Mouse (Mus musculus): ENCODE results near the gene Akt2. TPM values are rescaled to one million over a fixed set of nuclear protein-coding genes. Genes with fewer than 3 reads are reported as not detected.
"Not testable (repeated sequence)": the region's sequence is repeated elsewhere in the genome, so short reads cannot be mapped to it uniquely, and the experiment has no call there.

The Akt2 gene
- polyA plus RNA-seq, 1 experiment from 2014 or later: 106 TPM

DNA sequence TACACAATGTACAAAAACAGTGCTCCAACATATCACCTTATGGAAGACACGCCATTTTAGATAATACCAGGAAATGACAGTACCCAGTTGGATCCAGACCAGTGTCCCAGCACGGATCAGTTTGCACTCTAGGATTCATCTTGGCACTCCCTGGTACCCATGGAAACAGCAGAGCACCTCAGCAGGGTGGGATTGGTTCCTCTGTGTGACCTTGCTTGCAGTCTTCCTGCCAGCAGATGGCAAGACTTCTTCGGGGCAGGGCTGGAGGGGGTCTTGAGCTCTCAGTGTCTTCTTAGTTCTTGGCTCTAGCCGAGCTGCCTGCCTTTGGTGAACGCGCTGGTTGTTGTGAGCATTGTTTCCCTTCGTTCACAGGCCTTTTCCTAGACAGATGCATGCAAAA lies 36.4 kb downstream of the Akt2 start:
- H3K36me3 ChIP-seq: peaks cover 93% of the 10 kb centered on the region
- 92% methylated on average over 7 of the region's 7 CpGs for WGBS

GRCm38 (mm10) chr7:27628190-27628589 lies 36.8 kb downstream of the Akt2 start:
- H3K4me1 ChIP-seq: no peaks in the 10 kb centered on the region
- H3K4me3 ChIP-seq: no peak overlapping the region
- no peaks in the 10 kb centered on the region for H3K9me3 ChIP-seq
- no peak for ATAC-seq (ENCODE audit: insufficient number of reproducible peaks, insufficient read depth, low FRiP score, low TSS enrichment, low read depth)
- WGBS: 95% methylated on average over 6 of the region's 6 CpGs
- H3K27me3 ChIP-seq: no peaks in the 10 kb centered on the region
- no peak overlapping the region for H3K4me2 ChIP-seq
- no peak overlapping the region for H3K27ac ChIP-seq
- H3K9ac ChIP-seq: no peak overlapping the region
- peaks cover 93% of the 10 kb centered on the region for H3K36me3 ChIP-seq

More for the DNA sequence above, 36.4 kb downstream of the Akt2 start:
- Histone ChIP-seq H3K27me3 (no peaks in the 10 kb centered on the region), H3K4me2 (no peak overlapping the region), H3K4me1 (no peaks in the 10 kb centered on the region), H3K9ac (no peak overlapping the region), H3K27ac (no peak overlapping the region), H3K9me3 (no peaks in the 10 kb centered on the region), H3K4me3 (no peak overlapping the region)
- no peak for ATAC-seq (ENCODE audit: insufficient number of reproducible peaks, insufficient read depth, low FRiP score, low TSS enrichment, low read depth)

- H3K4me3 ChIP-seq; H3K9me3 ChIP-seq; H3K9ac ChIP-seq; ATAC-seq (ENCODE audit: insufficient number of reproducible peaks, insufficient read depth, low FRiP score, low TSS enrichment, low read depth); H3K4me2 ChIP-seq; H3K27me3 ChIP-seq; H3K4me1 ChIP-seq; H3K27ac ChIP-seq: not testable (repeated sequence)
- H3K36me3 ChIP-seq: peaks cover 93% of the 10 kb centered on the region
- WGBS: 93% methylated on average over 7 of the region's 7 CpGs
These were observed 37.5 kb downstream of the Akt2 start for GRCm38 (mm10) chr7:27628816-27629215.

DNA sequence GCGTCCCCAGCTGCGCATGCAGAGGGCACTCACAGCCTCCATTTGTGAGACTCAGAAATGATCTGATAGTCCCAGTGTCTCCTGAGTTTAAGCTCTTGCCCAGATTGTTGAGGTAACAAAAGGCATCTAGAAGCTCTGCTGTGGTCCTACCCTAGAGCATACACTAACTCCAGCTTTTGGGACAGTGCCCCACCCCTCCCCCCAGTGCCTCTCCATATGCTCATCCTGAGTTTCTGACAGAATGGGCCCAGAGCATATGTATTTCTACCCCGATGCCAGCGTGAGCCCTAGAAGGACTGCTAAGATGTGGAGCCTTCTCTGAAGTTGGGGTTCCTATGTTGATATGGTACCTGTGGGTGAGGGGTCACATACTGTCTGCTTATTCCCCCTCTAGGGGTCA lies 40.1 kb downstream of the Akt2 start:
- no peak overlapping the region for H3K27ac ChIP-seq
- peaks cover 93% of the 10 kb centered on the region for H3K36me3 ChIP-seq
- H3K4me1 ChIP-seq: no peaks in the 10 kb centered on the region
- no peaks in the 10 kb centered on the region for H3K9me3 ChIP-seq
- WGBS: 97% methylated on average over 4 of the region's 4 CpGs
- H3K4me2 ChIP-seq: no peak overlapping the region
- H3K4me3 ChIP-seq: no peak overlapping the region
- no peak for ATAC-seq (ENCODE audit: insufficient number of reproducible peaks, insufficient read depth, low FRiP score, low TSS enrichment, low read depth)
- H3K9ac ChIP-seq: no peak overlapping the region
- no peaks in the 10 kb centered on the region for H3K27me3 ChIP-seq

DNA sequence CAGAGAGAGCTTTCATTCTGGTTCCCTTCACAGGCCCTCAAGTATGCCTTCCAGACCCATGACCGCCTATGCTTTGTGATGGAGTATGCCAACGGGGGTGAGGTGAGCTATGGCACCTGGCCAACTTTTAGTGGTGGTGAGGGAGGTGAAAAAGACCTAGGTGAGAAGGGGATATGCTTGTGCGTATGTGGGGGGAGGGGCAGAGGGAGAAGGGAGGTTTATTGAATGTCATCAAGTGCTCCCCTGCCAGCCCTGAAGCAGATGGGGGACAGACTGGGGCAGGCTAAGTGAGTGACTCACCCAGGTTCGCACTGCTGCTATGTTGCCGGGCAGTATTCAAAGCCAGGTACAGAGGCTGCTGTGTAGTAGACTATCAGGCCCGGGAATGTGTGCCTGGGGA lies 41.8 kb downstream of the Akt2 start:
- no peak overlapping the region for H3K4me3 ChIP-seq
- no peaks in the 10 kb centered on the region for H3K27me3 ChIP-seq
- no peak overlapping the region for H3K27ac ChIP-seq
- 93% methylated on average over 6 of the region's 6 CpGs for WGBS
- ATAC-seq (ENCODE audit: insufficient number of reproducible peaks, insufficient read depth, low FRiP score, low TSS enrichment, low read depth): no peak
- no peak overlapping the region for H3K9ac ChIP-seq
- H3K4me2 ChIP-seq: no peak overlapping the region
- H3K36me3 ChIP-seq: peaks cover 91% of the 10 kb centered on the region
- H3K9me3 ChIP-seq: no peaks in the 10 kb centered on the region
- no peaks in the 10 kb centered on the region for H3K4me1 ChIP-seq

DNA sequence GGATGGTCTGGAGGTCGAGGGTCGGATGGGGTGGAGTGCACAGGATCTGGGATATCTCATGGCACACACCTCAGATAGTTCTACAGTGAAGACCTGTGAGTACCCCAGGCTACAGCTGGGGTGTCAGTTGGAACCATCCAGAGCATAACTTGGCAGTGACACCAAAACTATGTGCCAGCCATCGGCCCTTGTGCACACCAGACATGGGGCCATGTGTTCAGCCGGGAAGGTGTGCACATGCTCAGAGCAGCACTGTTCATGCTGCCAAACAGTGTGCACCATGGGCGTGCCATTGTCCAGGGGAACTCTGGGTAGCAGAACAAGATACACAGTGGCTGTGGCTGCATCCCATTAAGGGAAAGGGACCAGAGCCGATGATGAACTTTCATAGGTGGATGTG lies 43.3 kb downstream of the Akt2 start:
- Histone ChIP-seq H3K9ac (no peak overlapping the region), H3K27ac (no peak overlapping the region), H3K27me3 (no peaks in the 10 kb centered on the region), H3K4me2 (no peak overlapping the region), H3K36me3 (peaks cover 80% of the 10 kb centered on the region), H3K4me3 (no peak overlapping the region), H3K4me1 (no peaks in the 10 kb centered on the region), H3K9me3 (no peaks in the 10 kb centered on the region)
- WGBS: 96% methylated on average over 6 of the region's 6 CpGs
- ATAC-seq (ENCODE audit: insufficient number of reproducible peaks, insufficient read depth, low FRiP score, low TSS enrichment, low read depth): no peak

DNA sequence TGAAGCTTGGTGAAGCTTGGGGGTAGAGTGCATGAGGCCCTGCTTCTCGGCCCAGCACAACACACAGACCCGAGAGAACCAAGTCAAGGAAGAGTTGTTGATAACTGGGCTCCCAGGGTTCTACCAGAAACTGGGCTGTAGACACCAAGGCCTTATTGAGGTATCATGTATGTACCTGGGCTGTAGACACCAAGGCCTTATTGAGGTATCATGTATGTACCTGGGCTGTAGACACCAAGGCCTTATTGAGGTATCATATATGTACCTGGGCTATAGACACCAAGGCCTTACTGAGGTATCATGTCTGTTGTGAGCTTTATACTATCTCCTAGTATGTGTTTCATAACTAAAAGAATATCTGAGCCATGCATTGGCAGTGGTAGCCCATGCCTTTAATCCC lies 43.7 kb downstream of the Akt2 start:
- ATAC-seq (ENCODE audit: insufficient number of reproducible peaks, insufficient read depth, low FRiP score, low TSS enrichment, low read depth): 0 out of 2 replicates have a peak, but pooled peaks have one; percentile 62
- H3K27ac ChIP-seq, H3K9me3 ChIP-seq, H3K4me1 ChIP-seq, H3K9ac ChIP-seq, H3K4me3 ChIP-seq, H3K27me3 ChIP-seq, H3K4me2 ChIP-seq: not testable (repeated sequence)
- WGBS: 97% methylated on average over 2 of the region's 2 CpGs
- H3K36me3 ChIP-seq: peaks cover 79% of the 10 kb centered on the region

DNA sequence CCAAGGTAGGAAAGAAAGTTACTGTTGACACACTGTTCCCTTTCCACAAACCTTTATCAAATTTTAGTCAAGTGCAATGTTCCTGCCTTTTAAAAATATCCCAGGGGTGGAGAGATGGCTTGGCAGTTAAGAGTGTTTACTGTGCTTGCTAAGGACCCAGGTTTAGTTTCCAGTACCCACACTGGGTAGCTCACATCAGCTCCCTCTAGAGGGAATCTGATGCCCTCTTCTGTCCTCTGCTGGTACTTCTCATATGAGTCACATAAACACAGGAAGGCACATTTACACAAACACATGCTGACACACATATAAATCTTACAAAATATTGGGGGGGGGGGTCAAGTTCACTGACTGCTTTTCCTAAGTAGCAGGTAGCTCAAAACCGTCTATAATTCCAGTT lies 53.1 kb downstream of the Akt2 start:
- no peak for ATAC-seq (ENCODE audit: insufficient number of reproducible peaks, insufficient read depth, low FRiP score, low TSS enrichment, low read depth)
- H3K9ac ChIP-seq: no peak overlapping the region
- peaks cover 9% of the 10 kb centered on the region; the same call in 1 of the 2 replicates for H3K36me3 ChIP-seq
- no peak overlapping the region for H3K4me2 ChIP-seq
- 61% methylated on average over 1 of the region's 1 CpGs for WGBS
- H3K27ac ChIP-seq: no peak overlapping the region
- H3K4me1 ChIP-seq: no peaks in the 10 kb centered on the region
- no peak overlapping the region for H3K4me3 ChIP-seq
- no peaks in the 10 kb centered on the region for H3K27me3 ChIP-seq
- no peaks in the 10 kb centered on the region for H3K9me3 ChIP-seq

GRCm38 (mm10) chr7:27646516-27646915 lies 55.2 kb downstream of the Akt2 start:
- H3K27me3 ChIP-seq: no peaks in the 10 kb centered on the region
- no peak overlapping the region for H3K9ac ChIP-seq
- no peak overlapping the region for H3K27ac ChIP-seq
- H3K4me1 ChIP-seq: no peaks in the 10 kb centered on the region
- ATAC-seq (ENCODE audit: insufficient number of reproducible peaks, insufficient read depth, low FRiP score, low TSS enrichment, low read depth): no peak
- no peak overlapping the region for H3K4me2 ChIP-seq
- WGBS: 79% methylated on average over 7 of the region's 7 CpGs
- no peaks in the 10 kb centered on the region for H3K9me3 ChIP-seq
- H3K4me3 ChIP-seq: no peak overlapping the region
- H3K36me3 ChIP-seq: no peaks in the 10 kb centered on the region

DNA sequence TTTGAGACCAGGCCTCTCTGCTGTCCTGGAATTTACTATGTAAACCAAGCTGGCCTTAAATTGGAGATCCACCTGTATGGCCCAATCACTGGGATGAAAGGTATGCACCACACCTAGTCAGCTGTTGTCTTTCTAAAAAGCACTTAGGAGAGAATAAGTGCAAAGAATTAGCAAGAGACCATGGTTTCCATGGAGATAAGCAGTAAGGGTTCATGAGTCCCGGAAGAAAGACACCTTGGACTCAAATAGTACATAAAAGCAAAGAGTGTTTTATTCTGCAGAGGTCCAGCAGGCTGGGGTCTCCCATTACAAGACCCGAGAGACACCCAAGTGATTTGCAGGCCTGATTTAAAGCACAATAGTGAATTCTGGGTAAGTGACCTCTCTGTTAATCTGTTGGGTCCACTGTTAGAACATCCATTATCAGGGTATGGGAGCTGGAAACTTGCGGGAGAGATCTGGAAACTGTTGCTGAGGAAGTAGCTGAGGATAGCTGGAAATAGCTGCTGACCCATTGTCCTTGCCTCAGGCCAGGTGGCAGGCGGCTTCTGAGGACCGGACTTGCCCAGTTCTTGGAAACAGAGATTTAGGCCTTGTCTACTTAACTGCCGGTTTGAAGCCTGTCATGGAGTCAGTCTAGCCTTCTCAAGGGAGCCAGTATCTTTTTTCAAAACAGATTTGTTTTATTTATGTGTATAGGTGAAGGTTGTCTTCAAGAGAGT lies 56.1 kb downstream of the Akt2 start:
- Histone ChIP-seq H3K36me3 (no peaks in the 10 kb centered on the region), H3K4me3 (no peak overlapping the region), H3K27ac (no peak overlapping the region), H3K4me2 (no peak overlapping the region), H3K4me1 (no peaks in the 10 kb centered on the region), H3K9ac (no peak overlapping the region), H3K27me3 (peaks cover 4% of the 10 kb centered on the region), H3K9me3 (no peaks in the 10 kb centered on the region)
- 79% methylated on average over 6 of the region's 6 CpGs for WGBS
- no peak for ATAC-seq (ENCODE audit: insufficient number of reproducible peaks, insufficient read depth, low FRiP score, low TSS enrichment, low read depth)

- Histone ChIP-seq H3K36me3 (no peaks in the 10 kb centered on the region), H3K27me3 (peaks cover 27% of the 10 kb centered on the region), H3K4me3 (no peak overlapping the region), H3K4me1 (peaks cover 5% of the 10 kb centered on the region), H3K9me3 (no peaks in the 10 kb centered on the region), H3K4me2 (no peak overlapping the region), H3K9ac (no peak overlapping the region), H3K27ac (no peak overlapping the region)
- ATAC-seq (ENCODE audit: insufficient number of reproducible peaks, insufficient read depth, low FRiP score, low TSS enrichment, low read depth): no peak
- 91% methylated on average over 11 of the region's 11 CpGs for WGBS
These were observed 58.4 kb downstream of the Akt2 start for GRCm38 (mm10) chr7:27649723-27650122.

- peaks cover 39% of the 10 kb centered on the region for H3K27me3 ChIP-seq
- H3K4me2 ChIP-seq: no peak overlapping the region; the same call in 1 of the 2 replicates
- peaks cover 5% of the 10 kb centered on the region for H3K4me1 ChIP-seq
- H3K4me3 ChIP-seq: no peak overlapping the region
- WGBS: 5% methylated on average over 10 of the region's 10 CpGs
- no peaks in the 10 kb centered on the region for H3K9me3 ChIP-seq
- peaks cover 4% of the 10 kb centered on the region; the same call in 1 of the 2 replicates for H3K36me3 ChIP-seq
- ATAC-seq (ENCODE audit: insufficient number of reproducible peaks, insufficient read depth, low FRiP score, low TSS enrichment, low read depth): no peak
- no peak overlapping the region for H3K9ac ChIP-seq
- H3K27ac ChIP-seq: no peak overlapping the region
These were observed 59.6 kb downstream of the Akt2 start for GRCm38 (mm10) chr7:27650949-27651348.

Measured in embryonic facial prominence, embryonic 13.5 days (tissue).